Mouse (Mus musculus): ENCODE measurements at regions not wholly inside any gene's neighbourhood (a gene's known extent, or its start where the extent isn't known, plus 50 kb on each side); places are given as distances from the start of the nearest gene placed in this dataset.

GRCm38 (mm10) chr2:110426881-110427280, 63.9 kb upstream of the Fibin start:
- TF ChIP-seq POLR2AphosphoS5 (IDR thresholded peaks at IDR 0.05; ENCODE audit: insufficient replicate concordance, low read depth, low read length) = no peak
- no peak for TF ChIP-seq TAL1 (conservative IDR thresholded peaks at IDR 0.05; ENCODE audit: low read depth, low read length)
- no peak for TF ChIP-seq GATA2 (IDR thresholded peaks at IDR 0.05; ENCODE audit: borderline replicate concordance, low read depth, low read length)
- no peak for TF ChIP-seq GATA1 (IDR thresholded peaks at IDR 0.05; ENCODE audit: borderline replicate concordance, low read length)
- TF ChIP-seq CTCF (IDR thresholded peaks at IDR 0.05; ENCODE audit: low read depth, low read length) = no peak
- DNase-seq (ENCODE audit: low spot score) = no peak

GRCm38 (mm10) chr2:110452694-110453093, 89.7 kb upstream of the Fibin start:
- DNase-seq (ENCODE audit: low spot score) (no peak), ATAC-seq (ENCODE audit: extremely low read depth, insufficient number of reproducible peaks, low FRiP score, poor library complexity, severe bottlenecking) (peak; percentile 40; the same call in 1 of the 2 replicates)
- no peaks in the 10 kb centered on the region for H3K4me1 ChIP-seq (ENCODE audit: insufficient read depth, low read depth, low read length)
- no peaks in the 10 kb centered on the region for H3K36me3 ChIP-seq (replicated peaks)
- TF ChIP-seq GATA2 (IDR thresholded peaks at IDR 0.05; ENCODE audit: borderline replicate concordance, low read depth, low read length) = no peak
- no peak for TF ChIP-seq POLR2AphosphoS5 (IDR thresholded peaks at IDR 0.05; ENCODE audit: insufficient replicate concordance, low read depth, low read length)
- no peak for TF ChIP-seq GATA1 (IDR thresholded peaks at IDR 0.05; ENCODE audit: borderline replicate concordance, low read length)
- TF ChIP-seq CTCF (IDR thresholded peaks at IDR 0.05; ENCODE audit: low read depth, low read length) = no peak
- no peak for TF ChIP-seq TAL1 (conservative IDR thresholded peaks at IDR 0.05; ENCODE audit: low read depth, low read length)
- no peaks in the 10 kb centered on the region for H3K9me3 ChIP-seq (replicated peaks)
- no peak overlapping the region for H3K4me3 ChIP-seq (ENCODE audit: low read depth, low read length)
- H3K27me3 ChIP-seq (ENCODE audit: insufficient read depth, low read length) = no peaks in the 10 kb centered on the region

More at GRCm38 (mm10) chr2:110426881-110427280, 63.9 kb upstream of the Fibin start:
- Histone ChIP-seq H3K4me1 (ENCODE audit: insufficient read depth, low read depth, low read length) (no peaks in the 10 kb centered on the region), H3K9me3 (replicated peaks) (no peaks in the 10 kb centered on the region), H3K4me3 (ENCODE audit: low read depth, low read length) (no peak overlapping the region), H3K27me3 (ENCODE audit: insufficient read depth, low read length) (no peaks in the 10 kb centered on the region), H3K36me3 (replicated peaks) (no peaks in the 10 kb centered on the region)
- ATAC-seq (ENCODE audit: extremely low read depth, insufficient number of reproducible peaks, low FRiP score, poor library complexity, severe bottlenecking) = no peak

GRCm38 (mm10) chr2:110472307-110472995, 109.5 kb upstream of the Fibin start:
- no peak for TF ChIP-seq GATA1 (IDR thresholded peaks at IDR 0.05; ENCODE audit: borderline replicate concordance, low read length)

GRCm38 (mm10) chr2:110476591-110476990, 113.6 kb upstream of the Fibin start:
- ATAC-seq (ENCODE audit: extremely low read depth, insufficient number of reproducible peaks, low FRiP score, poor library complexity, severe bottlenecking) = no peak
- Histone ChIP-seq H3K4me1 (ENCODE audit: insufficient read depth, low read depth, low read length) (no peaks in the 10 kb centered on the region), H3K4me3 (ENCODE audit: low read depth, low read length) (no peak overlapping the region), H3K27me3 (ENCODE audit: insufficient read depth, low read length) (no peaks in the 10 kb centered on the region), H3K9me3 (replicated peaks) (no peaks in the 10 kb centered on the region), H3K36me3 (replicated peaks) (no peaks in the 10 kb centered on the region)
- TF ChIP-seq CTCF (IDR thresholded peaks at IDR 0.05; ENCODE audit: low read depth, low read length) = no peak
- TF ChIP-seq GATA1 (IDR thresholded peaks at IDR 0.05; ENCODE audit: borderline replicate concordance, low read length) = no peak
- no peak for TF ChIP-seq TAL1 (conservative IDR thresholded peaks at IDR 0.05; ENCODE audit: low read depth, low read length)
- no peak for TF ChIP-seq GATA2 (IDR thresholded peaks at IDR 0.05; ENCODE audit: borderline replicate concordance, low read depth, low read length)
- no peak for TF ChIP-seq POLR2AphosphoS5 (IDR thresholded peaks at IDR 0.05; ENCODE audit: insufficient replicate concordance, low read depth, low read length)
- no peak for DNase-seq (ENCODE audit: low spot score)

More at GRCm38 (mm10) chr2:110472307-110472995, 109.5 kb upstream of the Fibin start:
- Histone ChIP-seq H3K9me3 (replicated peaks) (no peaks in the 10 kb centered on the region), H3K27me3 (ENCODE audit: insufficient read depth, low read length) (peaks cover 2% of the 10 kb centered on the region; the same call in 1 of the 2 replicates), H3K4me1 (ENCODE audit: insufficient read depth, low read depth, low read length) (no peaks in the 10 kb centered on the region), H3K36me3 (replicated peaks) (no peaks in the 10 kb centered on the region), H3K4me3 (ENCODE audit: low read depth, low read length) (no peak overlapping the region)
- no peak for ATAC-seq (ENCODE audit: extremely low read depth, insufficient number of reproducible peaks, low FRiP score, poor library complexity, severe bottlenecking)
- no peak for DNase-seq (ENCODE audit: low spot score)

GRCm38 (mm10) chr2:110481327-110481726, 115.8 kb upstream of the Slc5a12 start:
- no peaks in the 10 kb centered on the region for H3K9me3 ChIP-seq (replicated peaks)
- H3K4me3 ChIP-seq (ENCODE audit: low read depth, low read length) = no peak overlapping the region
- no peaks in the 10 kb centered on the region for H3K27me3 ChIP-seq (ENCODE audit: insufficient read depth, low read length)
- TF ChIP-seq GATA1 (IDR thresholded peaks at IDR 0.05; ENCODE audit: borderline replicate concordance, low read length) (no peak), TAL1 (conservative IDR thresholded peaks at IDR 0.05; ENCODE audit: low read depth, low read length) (no peak), POLR2AphosphoS5 (IDR thresholded peaks at IDR 0.05; ENCODE audit: insufficient replicate concordance, low read depth, low read length) (no peak), GATA2 (IDR thresholded peaks at IDR 0.05; ENCODE audit: borderline replicate concordance, low read depth, low read length) (no peak), CTCF (IDR thresholded peaks at IDR 0.05; ENCODE audit: low read depth, low read length) (no peak)
- ATAC-seq (ENCODE audit: extremely low read depth, insufficient number of reproducible peaks, low FRiP score, poor library complexity, severe bottlenecking) = no peak
- no peaks in the 10 kb centered on the region for H3K36me3 ChIP-seq (replicated peaks)
- no peaks in the 10 kb centered on the region for H3K4me1 ChIP-seq (ENCODE audit: insufficient read depth, low read depth, low read length)
- DNase-seq (ENCODE audit: low spot score) = no peak

- no peaks in the 10 kb centered on the region for H3K4me1 ChIP-seq (ENCODE audit: insufficient read depth, low read depth, low read length)
These were observed 110.9 kb upstream of the Slc5a12 start for GRCm38 (mm10) chr2:110486201-110486600.

More at GRCm38 (mm10) chr2:110486201-110486600, 110.9 kb upstream of the Slc5a12 start:
- H3K27me3 ChIP-seq (ENCODE audit: insufficient read depth, low read length) = no peaks in the 10 kb centered on the region
- ATAC-seq (ENCODE audit: extremely low read depth, insufficient number of reproducible peaks, low FRiP score, poor library complexity, severe bottlenecking) = no peak
- no peak for DNase-seq (ENCODE audit: low spot score)
- TF ChIP-seq TAL1 (conservative IDR thresholded peaks at IDR 0.05; ENCODE audit: low read depth, low read length) = no peak
- no peak for TF ChIP-seq GATA1 (IDR thresholded peaks at IDR 0.05; ENCODE audit: borderline replicate concordance, low read length)
- no peak for TF ChIP-seq POLR2AphosphoS5 (IDR thresholded peaks at IDR 0.05; ENCODE audit: insufficient replicate concordance, low read depth, low read length)
- TF ChIP-seq CTCF (IDR thresholded peaks at IDR 0.05; ENCODE audit: low read depth, low read length) = no peak
- TF ChIP-seq GATA2 (IDR thresholded peaks at IDR 0.05; ENCODE audit: borderline replicate concordance, low read depth, low read length) = no peak
- no peak overlapping the region for H3K4me3 ChIP-seq (ENCODE audit: low read depth, low read length)
- no peaks in the 10 kb centered on the region for H3K9me3 ChIP-seq (replicated peaks)
- no peaks in the 10 kb centered on the region for H3K36me3 ChIP-seq (replicated peaks)
